Mouse (Mus musculus) lung, postnatal 4 days (tissue): ENCODE data around the gene Klf12.

Source experiments
- DNase-seq, 2 experiments: peaks; one replicate each; pipeline ENCODE4 v3.0.0; 2021

The Klf12 gene

DNA sequence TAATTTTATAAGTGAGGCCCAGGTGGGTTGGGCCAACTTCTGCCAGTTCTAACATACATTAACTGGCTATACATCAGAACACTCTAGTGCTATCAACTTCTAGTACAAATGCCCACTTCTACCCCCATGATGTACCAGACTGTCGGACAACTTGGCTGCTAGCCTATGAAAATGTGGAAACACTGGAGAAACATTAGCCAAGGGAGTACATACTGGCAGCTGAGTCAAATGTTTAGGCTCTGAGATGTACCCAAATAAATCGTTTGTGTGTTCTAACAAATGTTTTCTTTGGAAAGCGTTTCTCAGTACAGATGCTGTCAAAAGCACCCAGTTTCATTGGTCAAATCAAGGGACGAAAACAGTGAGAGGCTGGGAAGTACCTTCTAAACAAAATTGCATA, 152.0 kb downstream of the Klf12 start:
- DNase-seq, result no peak

DNA sequence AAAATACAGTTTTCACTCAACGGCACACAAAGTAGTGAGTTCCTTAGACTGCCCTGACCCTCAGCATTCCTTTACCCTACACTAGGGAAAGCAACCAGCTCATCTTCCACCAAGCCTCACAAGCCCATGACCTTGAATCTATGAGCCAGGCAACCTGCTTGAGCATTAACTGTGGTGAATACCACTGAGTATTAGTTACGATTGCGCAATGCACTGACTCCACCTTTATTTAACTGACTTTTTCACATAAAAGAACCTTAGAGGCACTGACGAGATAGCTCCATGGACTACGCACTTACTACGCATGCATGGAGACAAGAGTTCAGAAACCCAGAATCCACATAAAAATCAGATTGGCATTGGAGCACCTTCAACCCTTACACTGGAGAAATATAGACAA, 158.4 kb downstream of the Klf12 start:
- no peak for DNase-seq

DNA sequence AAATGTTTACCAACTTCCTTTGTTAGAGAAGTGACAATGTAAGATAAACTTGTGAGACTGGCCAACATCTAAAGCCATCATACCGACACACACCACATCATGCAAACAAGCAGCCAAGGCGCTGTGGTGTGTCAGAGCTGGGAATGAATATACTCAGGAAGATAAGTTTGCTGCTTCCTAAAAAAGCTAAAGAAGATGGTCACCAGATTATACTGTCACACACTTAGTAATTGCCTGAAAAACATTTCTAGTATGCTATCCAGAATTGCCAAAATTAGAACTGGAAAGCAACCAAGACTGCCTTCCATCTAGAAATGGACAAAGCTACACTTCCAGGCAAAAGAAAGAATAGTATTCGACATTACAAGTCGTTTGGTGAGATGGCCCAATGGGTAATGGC, 163.4 kb downstream of the Klf12 start:
- no peak for DNase-seq

DNA sequence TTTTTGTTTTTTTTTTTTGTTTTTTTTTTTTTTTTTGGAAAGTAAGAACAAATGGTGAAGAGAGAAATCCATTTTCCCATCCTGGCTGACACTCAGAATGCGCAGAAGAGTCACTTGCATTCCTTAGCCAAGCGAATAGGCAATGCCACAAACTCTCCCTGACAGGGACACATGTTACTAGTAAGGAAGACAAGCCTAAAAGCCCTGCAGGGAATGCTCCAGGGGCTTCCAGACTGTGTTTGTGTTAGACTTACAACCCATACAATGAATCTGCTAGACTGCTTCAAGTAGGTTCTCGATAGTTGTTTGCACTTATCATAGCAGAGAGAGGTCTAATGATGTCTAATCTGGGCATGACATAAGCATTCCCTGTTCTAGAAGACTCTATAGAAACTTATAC, 164.6 kb downstream of the Klf12 start:
- no peak for DNase-seq

DNA sequence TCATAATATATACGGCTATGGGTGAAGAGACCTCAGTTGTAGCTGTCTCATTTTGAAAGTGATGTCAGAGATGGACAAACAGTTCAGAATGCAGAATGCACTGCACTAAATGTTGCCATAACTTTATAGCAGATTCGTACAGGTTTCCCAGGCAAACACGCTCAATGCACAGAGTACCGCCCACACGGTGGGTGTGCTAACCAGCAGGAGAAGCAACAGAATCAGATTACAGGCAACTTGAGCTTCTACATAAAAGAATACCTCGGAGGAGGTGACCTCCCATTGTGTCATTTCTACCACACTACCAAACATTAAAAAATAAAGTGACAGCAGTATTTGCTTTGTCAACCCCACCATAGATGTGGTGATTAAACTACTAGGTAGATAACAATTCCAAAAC, 171.1 kb downstream of the Klf12 start:
- DNase-seq, result no peak

DNA sequence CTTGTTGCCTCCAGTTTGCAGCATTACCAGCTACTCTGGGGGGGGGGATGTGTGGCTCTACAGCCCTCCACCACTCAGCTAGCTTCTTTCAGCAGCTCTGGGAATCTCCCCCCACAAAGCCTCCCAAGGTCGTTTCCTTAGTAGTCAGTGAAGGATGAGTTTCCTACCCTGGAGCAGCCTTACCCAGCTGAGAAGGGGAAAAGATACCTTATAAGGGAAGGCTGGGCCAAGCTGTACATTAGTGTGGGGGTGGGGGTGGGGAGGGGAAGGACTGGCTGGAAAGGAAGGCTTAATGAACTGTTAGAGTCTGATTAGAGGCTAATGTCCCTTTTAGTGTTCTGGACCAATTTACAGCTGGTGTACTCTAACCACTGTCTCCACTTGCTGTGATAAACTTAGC, 172.7 kb downstream of the Klf12 start:
- no peak for DNase-seq

DNA sequence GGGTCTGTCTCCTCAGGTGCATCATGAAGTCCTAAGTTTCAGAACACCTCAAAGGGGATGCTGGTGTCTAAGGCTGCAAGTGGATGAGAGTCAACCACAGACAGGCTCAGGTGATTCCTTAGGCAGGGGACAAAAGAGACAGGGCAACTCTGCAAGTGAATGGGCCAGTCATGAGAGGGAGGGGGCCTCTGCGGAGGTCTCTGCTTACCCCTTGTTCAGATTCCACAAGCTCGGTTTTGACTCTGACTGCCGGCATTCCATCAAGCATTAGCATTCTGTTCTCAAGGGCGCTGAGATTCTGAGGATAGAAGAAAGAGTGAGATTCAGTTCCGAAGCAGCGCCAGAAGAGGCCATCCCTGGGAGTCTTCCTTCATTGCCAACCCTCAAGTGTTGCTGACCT, 174.9 kb downstream of the Klf12 start:
- DNase-seq, result no peak

DNA sequence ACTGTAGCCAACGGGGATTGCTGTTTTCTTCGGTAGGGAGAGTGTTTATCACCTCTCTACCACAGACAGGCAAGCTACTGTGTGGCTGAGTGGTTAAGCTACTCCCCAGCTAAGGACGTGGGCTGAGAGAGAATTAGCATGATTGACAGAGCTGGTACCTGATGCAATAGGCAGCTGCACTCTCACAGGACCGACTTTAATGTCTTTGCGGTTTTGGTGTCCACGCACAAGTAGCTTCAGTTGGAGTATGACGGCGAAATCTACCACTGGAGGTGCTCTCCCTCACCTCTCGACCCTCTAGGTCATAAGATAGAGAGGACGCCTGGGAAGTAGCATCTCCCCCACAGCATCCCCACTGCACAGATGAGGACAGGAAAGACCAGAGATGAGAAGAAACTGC, 178.9 kb downstream of the Klf12 start:
- no peak for DNase-seq

DNA sequence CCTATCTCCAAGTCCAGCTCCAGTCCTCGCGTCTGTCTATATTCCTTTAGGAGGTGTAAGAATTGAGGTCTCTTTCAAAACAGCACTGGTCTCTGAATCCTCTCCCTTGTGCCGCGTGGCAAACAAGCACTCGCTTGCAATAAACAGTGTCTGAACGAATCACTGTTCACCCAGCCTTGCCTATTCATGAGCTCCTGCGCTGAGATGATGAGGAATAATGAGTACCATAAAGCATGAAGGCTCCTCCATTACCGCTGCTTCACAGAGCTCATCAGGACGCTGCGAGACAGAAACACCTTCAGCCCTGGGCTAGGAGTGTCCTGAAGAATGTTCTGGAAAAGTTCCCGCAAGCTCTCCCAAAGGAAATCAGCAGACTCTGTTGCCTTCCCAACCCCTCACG, 179.7 kb downstream of the Klf12 start:
- no peak for DNase-seq

DNA sequence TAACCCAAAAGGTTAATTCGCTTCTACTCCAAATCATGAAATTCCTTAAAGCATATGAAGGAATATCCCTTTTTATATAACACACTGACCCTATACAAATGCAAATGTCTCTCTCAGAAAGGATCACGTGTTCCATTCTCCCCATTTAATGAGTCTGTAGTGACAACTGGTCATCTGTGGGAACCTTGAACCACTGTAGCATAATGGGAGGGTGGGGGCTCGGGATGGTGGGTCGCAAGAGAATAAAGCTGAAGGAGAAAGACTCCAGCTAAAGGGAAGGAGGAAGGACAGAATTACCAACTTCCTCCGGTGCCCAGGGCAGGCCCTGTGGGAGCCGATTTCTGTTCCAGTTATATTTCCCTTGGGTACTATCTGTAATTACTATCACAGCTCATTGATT, 180.7 kb downstream of the Klf12 start:
- no peak for DNase-seq

DNA sequence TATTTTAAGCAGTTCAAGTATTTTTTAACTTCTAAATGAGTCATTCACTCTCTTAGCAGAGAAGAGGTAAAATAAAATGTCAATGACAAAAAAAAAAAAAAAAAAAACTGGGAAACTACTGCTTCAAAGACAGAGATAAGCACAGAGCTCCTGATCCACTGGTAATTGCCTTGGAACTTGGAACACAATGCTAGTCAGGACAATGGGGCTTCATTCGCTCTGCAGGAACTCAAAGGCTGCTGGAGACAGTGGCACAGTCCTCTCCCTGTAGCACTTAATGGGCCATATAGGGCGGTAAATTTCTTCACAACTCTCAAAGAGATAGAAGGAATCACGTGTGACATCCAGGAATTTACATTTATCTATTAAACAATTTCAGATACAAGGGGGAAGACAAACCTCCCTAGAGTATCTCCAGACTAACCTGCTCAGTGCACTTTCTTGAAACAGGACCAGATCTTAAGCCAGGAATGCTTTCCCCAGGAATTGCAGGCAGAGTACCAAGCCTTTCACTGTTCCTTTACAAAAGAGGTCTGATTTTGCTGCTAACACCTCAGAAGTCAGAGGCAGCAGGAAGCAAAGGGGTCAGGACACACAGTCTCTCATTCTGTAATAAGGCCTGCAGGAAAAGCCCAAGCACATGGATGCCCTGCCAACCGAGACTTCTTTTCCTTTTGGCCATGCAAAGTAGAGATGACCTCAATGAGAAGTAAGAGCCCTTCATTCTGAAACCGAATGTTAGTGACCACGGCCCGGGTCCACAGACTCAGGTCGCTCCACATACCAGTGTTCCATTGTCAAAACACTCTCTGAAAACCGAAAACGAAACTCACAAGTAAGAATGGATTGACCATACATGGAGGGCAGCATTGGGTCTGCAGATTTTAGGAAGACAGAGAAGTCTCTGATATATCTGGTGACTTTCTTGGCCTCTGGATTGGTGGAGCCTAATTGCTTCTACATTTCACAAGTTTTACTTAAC, 187.0 kb downstream of the Klf12 start:
- DNase-seq, result no peak

DNA sequence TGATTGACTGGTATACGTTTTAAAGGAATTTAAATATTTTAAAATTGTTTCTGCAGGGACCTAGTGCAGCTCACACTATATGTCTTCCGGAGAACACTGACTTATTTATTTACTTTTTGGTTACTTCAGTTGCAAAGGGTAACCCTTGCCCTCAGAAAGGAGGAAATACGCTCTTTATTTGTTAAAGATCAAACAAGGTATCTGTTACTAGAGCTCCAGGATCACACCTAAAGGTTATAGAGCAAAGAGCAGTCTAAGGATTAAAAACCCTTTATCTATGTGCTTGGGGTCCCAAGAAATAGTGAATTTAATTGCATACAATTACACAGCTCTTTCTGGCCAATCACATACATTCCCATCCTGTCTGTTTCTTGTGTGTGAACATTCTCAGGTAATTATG, 188.7 kb downstream of the Klf12 start:
- no peak for DNase-seq

DNA sequence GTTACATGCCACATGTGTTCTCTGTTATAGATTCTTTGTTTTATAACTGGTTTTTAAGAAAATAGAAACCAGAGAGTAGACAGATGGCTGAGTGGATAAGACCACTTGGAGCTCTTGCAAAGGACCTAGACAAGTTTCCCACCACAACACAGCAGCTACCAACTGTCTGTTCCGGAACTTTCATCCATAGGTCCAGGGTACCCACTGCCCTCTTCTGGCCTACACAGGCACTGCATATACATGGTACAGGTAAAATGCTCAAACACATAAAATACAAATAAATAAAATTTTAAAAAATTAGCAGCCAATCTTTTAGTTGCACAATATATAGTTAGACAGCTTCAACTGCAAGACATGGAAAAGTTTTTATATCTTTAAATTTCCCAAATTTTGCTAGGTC, 194.0 kb downstream of the Klf12 start:
- DNase-seq, result no peak

DNA sequence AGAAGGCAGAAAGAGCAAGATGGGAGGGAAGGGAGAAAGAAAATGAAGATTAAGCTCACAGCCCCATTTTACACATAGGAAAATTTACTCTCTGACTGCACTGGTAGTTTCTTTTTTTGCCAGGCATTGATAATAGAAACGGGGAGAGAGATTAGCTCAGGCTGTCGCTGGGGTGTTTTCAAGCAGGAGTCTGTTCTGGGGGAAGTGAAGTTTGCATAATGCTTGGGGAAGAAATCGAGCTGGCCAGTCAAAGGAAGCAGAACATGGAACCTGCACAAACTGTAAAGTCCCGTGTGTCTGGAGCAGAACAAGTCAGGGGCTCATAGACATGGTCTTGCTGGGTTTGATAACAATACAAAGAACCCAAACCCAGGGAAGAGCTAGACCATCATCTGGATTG, 204.9 kb downstream of the Klf12 start:
- no peak for DNase-seq

DNA sequence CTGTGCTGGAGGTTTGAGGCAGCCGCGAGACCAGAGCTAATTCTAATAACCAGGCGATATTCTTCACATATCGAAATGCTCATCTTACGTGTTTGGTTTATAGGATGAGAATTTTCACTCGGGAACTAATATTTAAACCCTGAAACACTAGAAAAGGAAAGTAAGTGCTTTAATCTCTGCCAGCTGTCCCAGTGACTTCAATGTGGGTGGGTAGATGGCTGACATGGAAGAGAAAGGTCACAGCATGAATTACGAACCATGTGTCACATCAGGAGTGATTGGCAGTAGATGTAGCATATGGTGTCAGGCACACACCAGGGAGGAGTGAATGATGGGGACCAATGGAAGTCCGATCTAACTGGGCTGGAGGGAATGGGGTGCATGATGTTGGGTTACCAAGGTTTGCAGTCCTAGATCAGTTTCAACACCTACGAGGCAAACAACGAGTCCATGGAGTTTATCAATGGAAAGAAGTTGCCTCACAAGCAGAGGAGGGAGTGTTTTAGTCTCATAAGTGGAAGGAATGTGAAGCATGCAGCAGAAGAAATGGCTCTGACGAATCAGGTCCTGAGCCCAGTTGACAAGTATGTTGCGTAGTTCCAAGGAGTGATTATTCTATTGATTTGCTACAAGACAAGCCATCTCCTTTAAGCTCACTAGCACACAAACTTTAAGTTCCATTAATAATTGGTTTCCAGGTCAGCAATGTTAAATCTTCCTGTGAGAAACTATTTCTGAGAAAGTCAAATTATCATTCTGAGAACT, 211.9 kb downstream of the Klf12 start:
- DNase-seq, result no peak

DNA sequence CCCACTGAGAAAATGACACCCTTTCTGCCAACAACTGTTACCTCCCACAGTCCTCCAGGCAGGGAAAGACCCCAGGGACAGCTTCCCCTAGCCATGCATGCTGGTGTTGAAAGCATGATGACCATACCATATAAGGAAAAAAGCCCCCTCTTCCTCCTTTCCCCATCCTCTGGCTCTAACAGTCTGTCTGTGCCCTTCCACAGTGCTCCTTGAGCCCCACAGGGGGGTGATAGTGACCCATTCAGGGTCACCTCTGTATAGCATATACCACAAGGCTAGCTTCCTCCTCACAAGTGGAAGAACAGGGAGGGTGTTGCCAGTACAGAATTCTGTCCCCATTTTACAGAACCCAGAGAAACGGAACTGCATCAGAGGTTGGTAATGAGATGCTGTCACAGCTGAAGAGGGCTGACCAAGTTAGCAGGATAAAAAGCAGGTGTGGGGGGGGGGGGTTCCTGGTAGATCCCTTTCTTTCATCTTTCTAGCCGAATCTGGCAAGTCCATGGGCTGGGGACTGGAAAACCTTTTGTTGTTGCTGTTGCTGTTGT, 214.9 kb downstream of the Klf12 start:
- DNase-seq, result no peak

DNA sequence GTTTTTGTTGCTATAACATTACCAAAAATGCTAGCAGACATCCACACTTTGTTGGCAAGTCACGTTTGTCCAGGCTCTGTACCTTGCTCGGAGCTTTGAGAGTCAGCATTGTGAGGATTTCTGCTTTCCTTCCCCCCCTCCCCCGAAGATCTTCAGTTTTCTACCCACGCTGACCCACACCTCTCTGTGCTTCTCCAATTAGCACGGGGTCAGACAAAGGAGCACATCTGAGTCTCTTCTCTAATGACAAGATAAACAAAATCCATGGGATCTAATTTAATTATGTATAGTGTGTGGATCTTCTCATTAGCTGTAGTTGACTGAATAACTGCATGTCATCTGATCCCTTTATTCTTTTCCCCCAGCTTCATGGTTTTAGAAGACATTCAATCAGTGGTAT, 215.8 kb downstream of the Klf12 start:
- DNase-seq, result no peak

DNA sequence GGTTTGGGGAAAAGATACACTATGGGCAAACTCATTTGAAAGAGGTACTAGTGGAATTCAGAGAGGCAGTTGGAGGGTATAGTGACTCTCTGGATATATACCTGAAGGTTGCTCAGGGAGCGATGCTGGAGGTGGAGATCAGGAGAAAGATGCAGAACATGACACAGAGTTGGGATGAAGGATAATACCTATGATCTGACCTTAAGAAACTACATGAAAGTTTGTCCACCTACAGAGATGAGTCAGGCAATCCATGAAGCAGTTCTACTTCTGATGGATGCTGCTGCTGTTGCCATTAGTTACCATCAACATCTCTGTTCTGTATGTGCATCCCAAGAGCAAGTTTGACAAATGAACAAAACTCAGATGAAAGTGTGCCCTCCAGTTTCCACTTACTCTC, 222.0 kb downstream of the Klf12 start:
- DNase-seq, result no peak

DNA sequence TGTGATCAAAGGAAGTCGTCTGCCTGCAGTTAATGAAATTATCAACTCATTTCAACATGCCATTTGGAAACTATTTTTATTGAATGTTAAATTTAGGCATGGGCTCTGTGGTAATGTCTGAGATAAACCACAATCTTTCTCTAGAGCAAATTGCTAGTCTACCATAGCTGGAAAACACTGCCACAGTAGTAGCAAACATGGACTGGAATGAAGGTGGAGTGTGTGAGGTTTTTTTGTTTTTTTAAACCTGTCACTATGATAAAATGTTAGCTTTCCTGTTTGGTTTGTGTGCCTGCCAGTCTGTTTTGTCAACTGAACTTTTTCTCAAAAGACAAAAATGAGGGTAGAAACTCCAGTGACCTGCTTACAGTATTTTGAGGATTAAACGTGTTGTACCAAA, 230.3 kb downstream of the Klf12 start:
- no peak for DNase-seq

DNA sequence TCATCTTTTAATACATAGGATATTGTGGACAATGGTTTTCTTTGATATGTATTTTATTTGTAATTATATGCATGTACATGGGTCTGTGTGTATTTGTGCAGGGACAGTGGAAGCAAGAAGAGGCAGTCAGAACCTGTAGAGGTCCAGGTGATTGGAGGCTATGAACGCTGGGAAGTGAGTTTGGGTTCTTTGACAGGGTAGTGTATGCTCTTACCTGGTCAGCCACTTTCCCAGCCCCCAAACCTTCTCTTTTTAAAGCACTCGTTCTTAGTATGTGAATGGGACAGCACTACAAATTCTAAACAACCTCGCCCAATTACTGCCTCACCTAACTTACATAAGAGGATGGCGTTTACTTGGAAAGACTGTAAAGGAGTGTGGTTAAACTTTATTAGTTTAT, 231.0 kb downstream of the Klf12 start:
- DNase-seq, result no peak

DNA sequence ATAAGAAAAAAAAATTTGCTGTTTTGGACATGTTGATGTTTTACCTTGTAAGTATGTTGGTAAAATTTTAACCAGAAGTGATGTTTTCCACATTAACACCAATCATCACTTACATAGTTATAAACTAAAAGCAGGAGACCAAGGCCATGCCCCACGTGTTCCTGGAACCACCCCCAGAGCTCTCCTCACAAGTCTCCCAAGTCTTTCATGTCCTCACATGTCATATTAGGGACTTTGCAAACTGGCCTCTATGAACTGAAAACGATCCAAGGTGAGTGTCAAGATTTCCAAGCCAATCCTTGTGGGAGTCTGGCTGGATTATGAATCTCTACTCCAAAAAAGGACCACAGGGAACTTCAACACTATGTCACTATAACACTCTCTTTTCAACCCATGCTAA, 231.6 kb downstream of the Klf12 start:
- DNase-seq, result no peak

DNA sequence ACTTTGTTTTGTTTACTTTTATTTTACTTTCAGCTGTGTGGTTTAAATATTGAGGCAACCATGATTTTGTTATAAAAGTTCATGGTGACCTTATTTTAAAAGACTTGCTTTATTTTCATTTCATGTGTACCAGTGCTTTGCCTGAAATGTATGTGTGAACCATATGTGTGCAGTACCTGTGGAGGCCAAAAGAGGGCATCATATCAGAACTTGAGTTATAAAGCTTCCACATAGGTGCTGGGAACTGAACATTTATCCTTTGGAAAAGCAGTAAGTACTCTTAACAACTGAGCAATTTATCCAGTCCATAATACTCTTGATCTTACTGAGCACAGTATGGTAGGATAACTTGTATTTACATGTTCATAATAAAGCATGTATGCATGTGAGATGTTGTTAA, 239.0 kb downstream of the Klf12 start:
- no peak for DNase-seq

DNA sequence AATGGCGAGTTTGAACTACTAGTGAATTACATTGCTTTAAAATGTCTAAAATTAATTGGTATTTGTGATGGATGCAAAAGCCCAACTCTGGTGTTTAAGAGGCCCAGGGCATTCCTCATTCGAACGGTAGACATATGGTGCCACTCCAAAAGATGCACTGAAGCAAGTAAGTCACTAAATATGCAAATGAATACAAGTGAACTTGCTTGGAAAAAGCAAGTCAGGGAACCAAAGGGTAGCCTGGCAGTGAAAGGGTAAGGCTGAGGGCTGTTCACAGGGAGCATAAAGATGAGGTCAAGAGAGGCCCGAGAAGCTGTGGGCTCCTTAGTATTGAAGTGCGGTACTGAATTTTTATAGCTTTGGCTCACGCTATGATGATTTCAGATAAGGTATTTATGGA, 242.7 kb downstream of the Klf12 start:
- DNase-seq, result no peak

DNA sequence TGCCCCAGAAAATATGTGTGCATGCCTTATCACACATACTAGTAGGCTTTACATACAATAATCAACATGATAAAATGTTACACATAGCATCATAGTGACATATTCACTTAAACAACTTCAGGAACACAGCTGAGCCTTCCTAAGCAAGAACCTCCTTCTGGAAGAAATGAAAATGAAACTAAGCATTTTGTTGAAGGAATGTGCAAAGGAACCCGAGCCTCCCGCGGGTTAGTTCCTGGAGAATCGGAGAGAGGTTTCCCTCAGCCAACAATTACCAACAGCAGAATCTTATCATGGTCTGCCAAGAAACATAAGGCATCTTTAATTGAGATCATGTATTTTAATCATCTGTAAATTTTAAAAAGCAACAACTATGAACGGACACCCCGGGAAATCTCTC, 257.8 kb downstream of the Klf12 start:
- DNase-seq, result no peak
